ENCODE assay signal across 8 mouse cellular contexts in genomic region chr1:42694665-42695577, GRCm38 (mm10). TPM values are rescaled to one million over a fixed set of nuclear protein-coding genes. Genes with fewer than 3 reads are reported as not detected.
A peak's percentile ranks its signal among the peaks of the same experiment; 100 is the strongest.
DNase-seq lines count a peak whose midpoint lies in the region; ATAC-seq and TF ChIP-seq lines count a peak whose summit lies in the region.

No protein-coding gene starts in this region.

- no peak for TF ChIP-seq CTCF in heart, postnatal 0 days (IDR thresholded peaks at IDR 0.05; ENCODE audit: low read depth)
- 0 out of 2 replicates have a peak, but pooled peaks have one; percentile 9 for TF ChIP-seq CTCF in hindbrain, postnatal 0 days (IDR thresholded peaks at IDR 0.05; ENCODE audit: low read depth)

- peaks cover 94% of the 10 kb centered on the region for H3K27me3 ChIP-seq in heart, postnatal 0 days (ENCODE audit: control insufficient read depth, insufficient read depth, low read length)
- no peaks in the 10 kb centered on the region for H3K27me3 ChIP-seq in hindbrain, postnatal 0 days (ENCODE audit: insufficient read depth, low read length)
- peaks cover 98% of the 10 kb centered on the region for H3K27me3 ChIP-seq in liver, embryonic 12.5 days (replicated peaks)
- peaks cover 91% of the 10 kb centered on the region for H3K27me3 ChIP-seq in stomach, embryonic 15.5 days (replicated peaks)

- under 1% methylated on average over 52 of the region's 60 CpGs for WGBS in heart, postnatal 0 days
- under 1% methylated on average over 54 of the region's 60 CpGs for WGBS in hindbrain, postnatal 0 days
- WGBS in liver, embryonic 12.5 days (ENCODE audit: insufficient replicate concordance): under 1% methylated on average over 55 of the region's 60 CpGs
- WGBS in stomach, embryonic 15.5 days: under 1% methylated on average over 57 of the region's 60 CpGs

- H3K9me3 ChIP-seq in heart, postnatal 0 days (replicated peaks; ENCODE audit: control insufficient read depth, low read length): no peaks in the 10 kb centered on the region
- no peaks in the 10 kb centered on the region for H3K9me3 ChIP-seq in hindbrain, postnatal 0 days (ENCODE audit: low read length)
- no peaks in the 10 kb centered on the region for H3K9me3 ChIP-seq in liver, embryonic 12.5 days (replicated peaks)
- H3K9me3 ChIP-seq in stomach, embryonic 15.5 days: no peaks in the 10 kb centered on the region

- no peak overlapping the region for H3K9ac ChIP-seq in heart, postnatal 0 days (replicated peaks; ENCODE audit: low read depth, low read length)
- H3K9ac ChIP-seq in hindbrain, postnatal 0 days (replicated peaks; ENCODE audit: low read length): peak overlapping the region; percentile 67
- no peak overlapping the region for H3K9ac ChIP-seq in liver, embryonic 12.5 days
- no peak overlapping the region for H3K9ac ChIP-seq in stomach, embryonic 15.5 days

- H3K36me3 ChIP-seq in heart, postnatal 0 days (replicated peaks; ENCODE audit: control insufficient read depth, insufficient read depth, low read length): no peaks in the 10 kb centered on the region
- H3K36me3 ChIP-seq in hindbrain, postnatal 0 days (ENCODE audit: insufficient read depth, low read length): no peaks in the 10 kb centered on the region
- H3K36me3 ChIP-seq in liver, embryonic 12.5 days: no peaks in the 10 kb centered on the region
- H3K36me3 ChIP-seq in stomach, embryonic 15.5 days: no peaks in the 10 kb centered on the region

- TF ChIP-seq EP300 in heart, postnatal 0 days (IDR thresholded peaks at IDR 0.05; ENCODE audit: low read depth): no peak

- no peak for DNase-seq in heart, postnatal 0 days (ENCODE audit: low spot score)
- DNase-seq in heart, postnatal 14 days: no peak
- DNase-seq in embryo, embryonic 11 days: peak; percentile 84
- DNase-seq in hindbrain, postnatal 0 days (ENCODE audit: low spot score): peak; percentile 83
- no peak for DNase-seq in MN1 (ENCODE audit: low spot score)
- DNase-seq in spleen, postnatal 4 days (ENCODE audit: low spot score in 2 of 2): no peak

- peak overlapping the region; percentile 83 for H3K4me2 ChIP-seq in heart, postnatal 0 days (ENCODE audit: low read depth, low read length)
- peak overlapping the region; percentile 94 for H3K4me2 ChIP-seq in hindbrain, postnatal 0 days (ENCODE audit: low read depth, low read length)
- H3K4me2 ChIP-seq in liver, embryonic 12.5 days: peak overlapping the region; percentile 46
- peak overlapping the region; percentile 51 for H3K4me2 ChIP-seq in stomach, embryonic 15.5 days

- H3K4me3 ChIP-seq in heart, postnatal 0 days (ENCODE audit: low read depth, low read length): peak overlapping the region; percentile 53
- peak overlapping the region; percentile 76 for H3K4me3 ChIP-seq in hindbrain, postnatal 0 days (ENCODE audit: low read length)
- peak overlapping the region; percentile 33 for H3K4me3 ChIP-seq in liver, embryonic 12.5 days
- H3K4me3 ChIP-seq in stomach, embryonic 15.5 days (replicated peaks): peak overlapping the region; percentile 32

- intact Hi-C loops in heart, postnatal 14 days (cut with DNase I): loop anchor here (5.0 to 10.0 kb wide), 3 partner anchors 440 to 1540 kb away; no protein-coding TSS in a partner anchor

- no peak overlapping the region for H3K27ac ChIP-seq in heart, postnatal 0 days (ENCODE audit: low read depth)
- H3K27ac ChIP-seq in hindbrain, postnatal 0 days: peak overlapping the region; percentile 92
- H3K27ac ChIP-seq in liver, embryonic 12.5 days: no peak overlapping the region
- H3K27ac ChIP-seq in stomach, embryonic 15.5 days: no peak overlapping the region

- peaks cover 20% of the 10 kb centered on the region for H3K4me1 ChIP-seq in heart, postnatal 0 days (ENCODE audit: control insufficient read depth, insufficient read depth)
- 0 out of 2 replicates have a peak, but pooled peaks cover under 1% of the 10 kb centered on the region for H3K4me1 ChIP-seq in hindbrain, postnatal 0 days (ENCODE audit: insufficient read depth, low read length)
- H3K4me1 ChIP-seq in liver, embryonic 12.5 days: peaks cover 7% of the 10 kb centered on the region; the same call in 1 of the 2 replicates
- H3K4me1 ChIP-seq in stomach, embryonic 15.5 days: peaks cover 42% of the 10 kb centered on the region

- 0 out of 2 replicates have a peak, but pooled peaks have one; percentile 3 for ATAC-seq in heart, postnatal 0 days (ENCODE audit: insufficient read depth, low read depth)
- peak; percentile 27 for ATAC-seq in hindbrain, postnatal 0 days
- ATAC-seq in liver, embryonic 12.5 days: no peak
- no peak for ATAC-seq in stomach, embryonic 15.5 days (ENCODE audit: insufficient read depth, low FRiP score, low read depth)

RNA-seq across cellular contexts. Expression of gene Pou3f3, which starts 0.6 kb away (rescaled TPM):
- not detected in 2 replicates for total RNA-seq in heart, postnatal 0 days (2014; rRNA removed; ENCODE audit: low replicate concordance)
- not detected in 2 replicates for polyA plus RNA-seq in heart, postnatal 0 days (2015; fragmentation: Nextera tagmentation; extraction: Ambion mirVana)
- not detected for total RNA-seq in heart, postnatal 14 days (2021)
- 30.7 and 37.3 TPM in 2 replicates for total RNA-seq in hindbrain, postnatal 0 days (2014; rRNA removed)
- polyA plus RNA-seq in hindbrain, postnatal 0 days (2015; fragmentation: Nextera tagmentation; extraction: Ambion mirVana): 10.3 and 10.6 TPM in 2 replicates
- polyA plus RNA-seq in liver, embryonic 12.5 days (2016; fragmentation: Nextera tagmentation; extraction: Ambion mirVana): 0.02 TPM in 2 replicates
- polyA plus RNA-seq in stomach, embryonic 15.5 days (2015; fragmentation: Nextera tagmentation; extraction: Ambion mirVana): 0.04 and 0.10 TPM in 2 replicates

Comparison
In these comparisons a context has a peak if more than half of its experiments do, and no peak if none do; other contexts are left out.
1. ATAC-seq: peak in heart, postnatal 0 days (single experiment) and hindbrain, postnatal 0 days (single experiment); none in liver, embryonic 12.5 days (single experiment) and stomach, embryonic 15.5 days (single experiment).
2. DNase-seq: peak in embryo, embryonic 11 days (single experiment) and hindbrain, postnatal 0 days (single experiment); none in heart, postnatal 0 days (single experiment), heart, postnatal 14 days (0 of 2), MN1 (single experiment) and spleen, postnatal 4 days (0 of 2).
3. RNA of gene Pou3f3, which starts 0.6 kb away (polyA plus RNA-seq): 10.3 to 10.6 TPM in hindbrain, postnatal 0 days; 0.04 to 0.10 TPM in stomach, embryonic 15.5 days, 0.02 TPM in liver, embryonic 12.5 days and not detected in heart, postnatal 0 days; every median in the first group is over 10 times any median in the second.
4. Peak in every context shown above with its lines, with median percentiles within 50 percentile points of each other: H3K4me2 ChIP-seq and H3K4me3 ChIP-seq.